Mouse (Mus musculus): ENCODE measurements around the gene Smpdl3a.

Gene Smpdl3a

GRCm38 (mm10) chr10:57815869-57816268 is 21.7 kb downstream of the Smpdl3a start:
- in situ Hi-C loops (cut with MboI, MseI) = loop anchor here (25.0 kb wide), 1 partner anchor 1329 kb away; no protein-coding TSS in a partner anchor

- in situ Hi-C loops (cut with MboI, MseI) = loop anchor here (25.0 kb wide), 1 partner anchor 1332 kb away; no protein-coding TSS in a partner anchor
Measured at GRCm38 (mm10) chr10:57819209-57819608, 25.1 kb downstream of the Smpdl3a start.

GRCm38 (mm10) chr10:57822473-57822872 is 28.3 kb downstream of the Smpdl3a start:
- in situ Hi-C loops (cut with MboI, MseI) = loop anchor here (25.0 kb wide), 1 partner anchor 1335 kb away; no protein-coding TSS in a partner anchor

GRCm38 (mm10) chr10:57828649-57829048 is 34.5 kb downstream of the Smpdl3a start:
- in situ Hi-C loops (cut with MboI, MseI) = loop anchor here (25.0 kb wide), 1 partner anchor 266 kb away; no protein-coding TSS in a partner anchor

GRCm38 (mm10) chr10:57829621-57830020 is 35.5 kb downstream of the Smpdl3a start:
- in situ Hi-C loops (cut with MboI, MseI) = loop anchor here (25.0 kb wide), 1 partner anchor 267 kb away; no protein-coding TSS in a partner anchor

GRCm38 (mm10) chr10:57835094-57835493 is 41.0 kb downstream of the Smpdl3a start:
- in situ Hi-C loops (cut with MboI, MseI) = loop anchor here (5.0 to 25.0 kb wide), 2 partner anchors 273 to 373 kb away; no protein-coding TSS in a partner anchor

- in situ Hi-C loops (cut with MboI, MseI) = loop anchor here (5.0 to 25.0 kb wide), 2 partner anchors 274 to 374 kb away; no protein-coding TSS in a partner anchor
Measured at GRCm38 (mm10) chr10:57835982-57836381, 41.8 kb downstream of the Smpdl3a start.

- in situ Hi-C loops (cut with MboI, MseI) = loop anchor here (5.0 to 25.0 kb wide), 2 partner anchors 95 to 280 kb away; no protein-coding TSS in a partner anchor
Measured at GRCm38 (mm10) chr10:57841638-57842509, 47.7 kb downstream of the Smpdl3a start.

GRCm38 (mm10) chr10:57847916-57848682 is 54.0 kb downstream of the Smpdl3a start:
- in situ Hi-C loops (cut with MboI, MseI) = loop anchor here (25.0 kb wide), 1 partner anchor 286 kb away; no protein-coding TSS in a partner anchor

Measured in regulatory T cell (primary cell).